Mouse (Mus musculus): ENCODE results near the gene Mfap2. TPM values are rescaled to one million over a fixed set of nuclear protein-coding genes. Genes with fewer than 3 reads are reported as not detected.

Gene Mfap2
- polyA plus RNA-seq (2012; rRNA removed; ENCODE audit: low replicate concordance) = 169 and 198 TPM in 2 replicates

GRCm38 (mm10) chr4:141010118-141010517, at the start of gene Mfap2:
TSS of gene Mfap2 (plus strand) at chr4:141010418.

DNA sequence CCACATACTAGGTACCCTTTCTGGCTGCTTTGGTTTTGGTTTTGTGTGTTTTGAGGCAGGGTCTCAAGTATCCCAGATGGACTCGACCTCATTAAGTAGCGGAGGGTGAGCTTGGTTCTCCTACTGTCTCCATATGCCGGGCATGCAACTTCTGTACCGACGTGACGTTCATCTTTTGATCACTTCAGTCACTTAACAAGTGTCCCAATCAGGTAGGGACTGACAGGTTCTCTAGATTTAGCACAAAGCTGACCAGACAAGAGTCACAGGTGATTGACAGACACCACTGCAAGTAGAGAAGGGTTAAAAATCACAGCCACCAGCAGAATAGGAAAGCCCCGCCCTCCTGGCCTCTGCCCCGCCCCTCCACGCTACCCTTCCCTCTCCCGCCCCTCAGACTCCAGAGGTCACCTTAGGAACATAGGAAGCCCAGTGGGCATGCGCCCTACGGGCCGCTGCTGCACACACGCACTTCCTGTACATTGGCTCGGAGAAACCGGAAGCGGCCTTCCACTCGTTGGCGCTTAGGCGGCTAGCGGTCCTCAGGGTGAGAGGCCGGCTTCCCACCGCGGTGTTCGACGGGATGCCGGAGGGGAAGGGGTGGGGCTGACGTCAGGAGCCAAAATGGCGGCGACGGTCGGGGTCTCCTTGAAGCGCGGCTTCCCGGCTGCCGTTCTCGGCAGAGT, 49.3 kb upstream of the Mfap2 start, which contains the start of gene Sdhb:
Gene Sdhb (plus strand): TSS at position 423 of the 686 bp plus-strand sequence.

GRCm38 (mm10) chr4:140986711-140987395, 23.4 kb upstream of the Mfap2 start, which contains the start of gene Atp13a2:
TSS of gene Atp13a2 (plus strand) at chr4:140986873.

DNA sequence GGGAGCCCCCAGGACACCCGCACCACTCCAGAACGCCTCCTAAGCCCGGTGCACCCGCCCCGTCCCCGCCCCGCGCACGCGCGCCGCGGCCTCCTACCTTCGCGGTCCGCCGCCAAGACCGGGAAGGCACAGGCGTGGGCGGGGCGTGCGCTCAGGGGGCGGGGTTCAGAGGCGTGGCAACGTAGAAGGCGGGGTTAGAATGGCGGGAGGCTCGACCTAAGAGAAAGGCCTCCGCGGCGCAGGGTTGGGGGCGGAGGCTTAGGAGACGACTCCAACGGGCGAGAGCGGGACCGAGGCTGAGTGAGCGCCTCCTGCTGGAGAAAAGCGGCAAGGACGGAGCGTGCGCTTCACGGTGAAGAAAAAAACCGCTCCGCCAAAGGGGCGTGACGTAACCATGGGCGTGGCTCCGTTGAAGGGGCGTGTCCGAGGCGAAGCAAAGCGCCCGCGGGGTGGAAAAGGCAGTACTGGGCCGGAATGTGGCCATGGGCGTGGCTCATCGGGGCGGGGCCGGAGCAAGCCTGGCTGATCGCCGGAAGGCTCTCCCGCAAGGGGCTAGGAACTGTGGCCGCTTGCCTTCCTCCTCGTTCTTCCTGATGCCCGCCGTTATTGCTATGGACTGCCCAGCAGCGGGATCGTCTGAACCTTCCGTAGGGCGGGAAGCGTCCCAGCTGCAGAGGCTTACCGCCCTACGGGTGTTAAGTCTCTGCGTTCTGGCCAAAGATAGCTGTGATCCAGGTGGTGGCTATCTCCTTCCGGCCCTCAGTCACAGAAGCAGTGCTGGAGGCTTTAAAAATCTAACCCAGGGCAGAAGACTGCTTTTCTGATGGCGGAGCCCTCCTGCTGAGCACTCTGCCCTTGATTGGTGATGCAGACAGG, 50.4 kb downstream of the Mfap2 start, which contains the start of gene Crocc:
Gene Crocc (minus strand): TSS at position 125 of the 876 bp plus-strand sequence.

Other genes starting within 250 kb of the Mfap2 start
- gene Padi4, start 236.2 kb upstream of the Mfap2 start, polyA plus RNA-seq (2012; rRNA removed; ENCODE audit: low replicate concordance) = 4.0 and 4.8 TPM in 2 replicates
- gene Padi3, start 199.8 kb upstream of the Mfap2 start, polyA plus RNA-seq (2012; rRNA removed; ENCODE audit: low replicate concordance) = 0.92 and 1.1 TPM in 2 replicates
- gene Padi1, start 164.6 kb upstream of the Mfap2 start, polyA plus RNA-seq (2012; rRNA removed; ENCODE audit: low replicate concordance) = 0.19 and 0.32 TPM in 2 replicates
- gene Padi2, start 104.1 kb upstream of the Mfap2 start, polyA plus RNA-seq (2012; rRNA removed; ENCODE audit: low replicate concordance) = 18.7 and 47.7 TPM in 2 replicates
- gene Sdhb, start 49.2 kb upstream of the Mfap2 start, polyA plus RNA-seq (2012; rRNA removed; ENCODE audit: low replicate concordance) = 271 and 433 TPM in 2 replicates
- gene Atp13a2, start 23.5 kb upstream of the Mfap2 start, polyA plus RNA-seq (2012; rRNA removed; ENCODE audit: low replicate concordance) = 138 and 272 TPM in 2 replicates
- gene Crocc, start 50.1 kb downstream of the Mfap2 start, polyA plus RNA-seq (2012; rRNA removed; ENCODE audit: low replicate concordance) = 6.2 and 11.2 TPM in 2 replicates
- 69.7 and 101 TPM in 2 replicates for gene Necap2, start 67.9 kb downstream of the Mfap2 start, polyA plus RNA-seq (2012; rRNA removed; ENCODE audit: low replicate concordance)
- gene Spata21, start 77.9 kb downstream of the Mfap2 start, polyA plus RNA-seq (2012; rRNA removed; ENCODE audit: low replicate concordance) = not detected in 2 replicates
- 34.3 and 57.3 TPM in 2 replicates for gene Szrd1, start 129.4 kb downstream of the Mfap2 start, polyA plus RNA-seq (2012; rRNA removed; ENCODE audit: low replicate concordance)
- 14.7 and 18.9 TPM in 2 replicates for gene Fbxo42, start 137.5 kb downstream of the Mfap2 start, polyA plus RNA-seq (2012; rRNA removed; ENCODE audit: low replicate concordance)
- 0.85 and 0.94 TPM in 2 replicates for gene Rsg1, start 203.5 kb downstream of the Mfap2 start, polyA plus RNA-seq (2012; rRNA removed; ENCODE audit: low replicate concordance)
- gene Arhgef19, start 229.1 kb downstream of the Mfap2 start, polyA plus RNA-seq (2012; rRNA removed; ENCODE audit: low replicate concordance) = 3.1 and 8.9 TPM in 2 replicates